Mouse (Mus musculus) kidney, postnatal 36 days (tissue): ENCODE measurements at regions not wholly inside any gene's neighbourhood (a gene's known extent, or its start where the extent isn't known, plus 50 kb on each side); places are given as distances from the start of the nearest gene placed in this dataset.

Experiments used
- DNase-seq, 2 experiments: peaks; one replicate each; pipeline ENCODE4 v3.0.0; 2021 to 2022; ENCODE audit warnings: mixed read lengths in 2 of 2

DNA sequence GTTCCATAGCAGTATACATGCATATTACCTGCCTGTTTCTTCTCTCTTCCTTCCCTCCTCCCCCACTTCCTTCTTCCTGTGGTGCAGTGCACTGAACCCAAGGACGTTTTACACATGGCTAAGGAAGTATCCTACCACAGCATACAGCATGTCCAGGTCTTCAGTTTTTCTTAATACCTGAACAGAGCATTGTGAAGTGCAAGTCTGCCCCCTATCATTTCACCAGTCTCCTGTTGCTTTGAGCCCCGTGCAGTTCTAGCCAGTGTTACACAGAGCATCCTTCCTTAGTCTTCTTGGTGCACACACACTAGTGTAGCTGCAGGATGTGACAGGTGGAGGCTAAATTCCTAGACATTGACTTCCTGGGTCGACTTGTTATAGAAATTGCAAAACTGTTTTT lies 53.7 kb upstream of the Foxb1 start:
- no peak for DNase-seq

DNA sequence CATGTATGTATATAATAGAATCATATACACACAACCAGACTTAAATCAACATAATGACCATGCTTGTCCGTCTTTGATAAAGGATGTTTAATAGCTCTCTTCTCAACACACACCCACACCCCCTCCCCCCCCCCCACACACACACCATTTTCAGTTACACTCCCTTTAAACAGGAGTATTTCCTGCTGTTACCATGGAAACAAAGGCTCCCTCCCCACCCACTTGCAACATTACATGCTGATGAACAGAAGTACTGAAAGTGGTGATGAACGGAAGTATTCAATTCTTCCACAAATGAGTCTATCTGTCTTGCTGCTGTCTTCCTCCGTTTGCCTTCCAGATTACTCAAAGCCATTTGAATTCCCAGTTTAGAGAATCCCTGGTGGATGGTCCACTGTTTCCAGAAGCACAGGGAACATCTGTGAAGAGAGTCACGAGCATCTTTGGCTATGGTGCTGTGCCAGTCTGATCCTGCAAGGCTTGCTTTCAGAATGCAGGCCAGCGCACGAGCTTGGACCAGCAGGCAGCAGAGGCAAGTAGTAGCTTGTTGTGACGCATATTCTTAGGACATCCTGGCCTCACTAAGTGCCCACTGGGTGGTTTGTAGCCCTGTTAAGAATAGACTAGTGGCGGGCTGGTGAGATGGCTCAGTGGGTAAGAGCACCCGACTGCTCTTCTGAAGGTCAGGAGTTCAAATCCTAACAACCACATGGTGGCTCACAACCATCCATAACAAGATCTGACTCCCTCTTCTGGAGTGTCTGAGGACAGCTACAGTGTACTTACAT lies 62.6 kb upstream of the Foxb1 start:
- no peak for DNase-seq

DNA sequence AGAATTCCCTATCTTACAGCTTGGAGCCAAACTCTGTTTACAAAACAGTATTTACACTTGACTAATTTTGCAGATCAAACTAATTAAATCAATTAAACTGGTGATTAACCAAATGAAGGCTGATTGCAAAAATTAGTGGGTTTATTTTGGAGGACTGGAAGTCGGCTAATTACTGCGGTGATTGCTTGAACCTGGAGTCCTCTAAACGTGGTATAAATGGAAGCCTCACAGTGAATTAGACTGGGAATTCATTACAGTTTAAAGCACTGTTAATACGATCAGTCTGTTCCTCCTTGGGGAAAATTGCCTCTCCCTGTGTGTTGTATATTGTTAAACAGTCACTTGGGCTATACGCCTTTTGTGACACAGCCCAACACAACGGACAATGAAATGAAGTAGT lies 67.7 kb upstream of the Foxb1 start:
- DNase-seq = no peak

DNA sequence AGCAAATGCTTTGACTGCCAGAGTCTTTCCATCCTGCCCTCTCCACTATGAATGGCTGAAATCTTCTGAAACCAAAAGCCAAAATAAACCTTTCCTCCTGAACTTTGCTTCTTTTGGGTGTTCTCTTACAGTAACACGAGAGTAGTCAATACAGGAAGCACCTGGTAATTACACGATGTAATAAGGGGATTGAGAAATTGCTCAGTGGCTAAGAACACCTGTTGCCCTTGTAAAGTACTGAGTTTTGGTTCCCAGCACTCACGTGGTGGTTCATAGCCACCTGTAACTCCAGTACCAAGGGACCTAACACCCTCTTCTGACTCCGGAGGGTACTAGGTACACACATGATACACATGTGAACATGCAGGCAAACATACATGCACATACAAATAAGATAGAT lies 74.7 kb upstream of the Foxb1 start:
- DNase-seq = no peak

DNA sequence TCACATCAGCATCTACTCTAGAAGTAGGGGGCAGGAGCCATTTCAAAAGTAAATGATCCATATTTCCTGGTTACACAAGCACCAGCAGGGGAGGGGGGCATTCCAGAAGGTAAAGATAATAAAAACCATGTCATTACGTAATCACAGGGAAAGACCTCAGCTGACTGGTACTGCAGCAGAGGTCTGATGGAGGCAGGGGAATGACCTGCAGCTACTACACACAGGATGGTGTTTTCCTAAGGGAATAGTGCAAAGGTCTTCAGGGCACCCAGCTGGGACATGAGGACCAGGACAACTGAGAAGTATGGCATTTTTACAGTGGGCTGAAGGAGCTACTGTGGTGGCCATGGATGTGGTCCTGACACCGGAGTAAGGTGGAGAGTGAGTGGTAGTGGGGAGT lies 78.5 kb upstream of the Foxb1 start:
- DNase-seq = no peak

DNA sequence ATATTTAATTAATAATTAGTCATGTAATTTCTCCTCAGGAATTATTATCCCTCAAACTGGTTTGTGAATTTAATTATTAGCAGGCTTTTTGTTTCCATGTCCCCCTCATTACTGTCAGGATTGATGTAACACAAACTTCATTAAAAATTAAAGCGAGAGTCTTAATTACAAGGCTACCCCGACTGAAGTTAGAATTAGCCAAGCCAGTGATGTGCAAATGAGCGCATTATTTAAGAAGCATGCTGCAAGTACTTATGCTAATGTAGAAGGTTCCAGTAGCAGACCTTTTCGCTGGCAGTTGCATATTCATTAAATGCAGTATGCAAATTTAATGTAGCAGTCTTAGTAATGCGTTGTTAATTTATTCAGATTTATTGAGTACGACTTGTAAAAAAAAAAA lies 84.0 kb upstream of the Foxb1 start:
- no peak for DNase-seq

DNA sequence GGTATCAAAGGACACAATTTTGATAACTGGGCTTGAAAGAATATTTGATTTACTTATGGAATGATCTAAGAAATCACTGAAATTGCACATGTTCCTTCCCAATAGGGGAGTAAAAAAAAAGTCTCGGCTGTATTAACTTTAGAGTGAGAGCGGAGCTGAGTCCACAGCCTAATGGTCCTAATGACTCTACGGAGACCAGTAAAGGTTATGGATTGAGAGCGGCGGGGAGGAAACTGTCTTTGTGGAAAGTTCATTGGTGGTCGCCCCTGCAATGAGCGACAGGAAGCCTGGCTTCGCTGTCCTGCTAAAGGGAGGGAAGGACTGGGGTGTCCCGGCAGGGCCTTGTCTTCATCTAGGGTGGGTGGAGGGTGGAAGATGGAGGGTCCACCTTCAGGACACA lies 84.5 kb upstream of the Foxb1 start:
- no peak for DNase-seq

DNA sequence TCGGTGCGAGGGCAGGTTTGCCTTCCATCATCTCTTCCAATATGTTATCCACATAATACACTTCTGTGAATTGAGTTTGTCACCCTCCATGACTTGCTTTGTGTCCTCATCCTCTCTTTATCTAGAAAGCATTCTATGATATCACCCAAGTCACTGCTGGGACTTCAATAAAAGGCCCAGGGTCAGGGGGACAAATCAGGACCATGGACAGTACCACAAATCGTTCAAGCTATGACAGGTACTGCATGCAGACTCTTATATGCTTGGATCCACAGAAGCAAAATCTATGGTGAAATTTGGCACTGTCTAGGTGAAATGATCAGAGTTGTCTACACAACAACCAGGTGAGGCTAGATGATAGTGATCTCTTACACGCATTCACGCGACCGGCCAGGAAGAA lies 95.9 kb upstream of the Foxb1 start:
- peak; percentile 4 to 41 for DNase-seq

DNA sequence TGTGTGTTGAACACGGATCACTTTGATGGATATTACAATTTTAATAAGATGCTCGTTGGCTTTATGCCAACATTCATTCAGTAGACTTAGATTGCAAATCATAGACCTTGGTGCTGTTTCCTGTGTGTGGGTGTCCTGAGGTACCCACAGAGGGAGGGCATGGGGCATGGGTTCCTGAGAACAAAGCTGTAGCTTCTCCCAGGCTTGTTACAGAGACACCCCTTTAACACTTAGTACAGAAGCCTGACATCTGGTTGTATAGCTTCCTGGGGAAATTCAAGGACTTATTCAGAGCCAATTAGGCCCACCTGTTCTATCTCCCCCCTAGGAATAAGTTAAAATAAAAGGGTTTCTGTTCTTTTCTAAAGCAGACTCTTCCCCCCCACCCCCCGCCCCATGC lies 97.9 kb upstream of the Foxb1 start:
- no peak for DNase-seq

DNA sequence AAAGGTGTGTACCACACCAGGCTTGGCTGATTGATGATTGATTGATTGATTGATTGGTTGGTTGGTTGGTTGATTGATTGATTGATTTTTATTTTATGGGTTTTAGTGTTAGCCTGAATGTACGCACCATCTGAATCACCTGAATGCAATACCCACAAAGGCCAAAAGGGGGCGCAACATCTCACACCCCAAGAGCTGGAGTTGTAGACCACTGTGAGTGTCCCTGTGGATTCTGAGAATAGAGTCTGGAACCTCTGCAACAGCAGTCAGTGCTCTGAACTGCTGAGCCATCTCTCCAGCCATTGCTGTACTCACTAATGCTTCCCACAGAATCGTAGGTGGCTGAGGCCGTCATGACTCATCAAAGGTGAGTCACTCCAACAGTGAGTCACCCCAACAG lies 109.4 kb upstream of the Foxb1 start:
- DNase-seq = peak in 1 of 2 experiments; percentile 2

DNA sequence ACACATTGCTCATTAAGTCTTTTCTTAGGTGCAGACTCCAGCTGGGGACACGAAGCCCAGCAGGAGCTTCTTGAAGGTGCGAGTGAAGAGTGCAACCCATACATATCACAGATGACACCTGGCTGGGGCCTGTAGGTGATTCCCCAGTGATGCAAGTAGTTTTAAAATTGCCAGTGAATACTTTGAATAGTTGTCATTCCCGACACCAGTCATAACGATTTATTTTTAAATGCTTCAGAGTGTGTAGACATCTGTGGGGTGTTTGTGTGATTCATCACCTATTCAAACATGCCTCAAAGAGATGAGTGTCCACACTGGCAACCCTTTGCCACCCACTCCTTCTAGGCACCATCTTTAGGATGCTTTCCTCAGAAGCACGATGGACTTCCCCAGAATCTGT lies 102.9 kb upstream of the Bnip2 start:
- DNase-seq = no peak

DNA sequence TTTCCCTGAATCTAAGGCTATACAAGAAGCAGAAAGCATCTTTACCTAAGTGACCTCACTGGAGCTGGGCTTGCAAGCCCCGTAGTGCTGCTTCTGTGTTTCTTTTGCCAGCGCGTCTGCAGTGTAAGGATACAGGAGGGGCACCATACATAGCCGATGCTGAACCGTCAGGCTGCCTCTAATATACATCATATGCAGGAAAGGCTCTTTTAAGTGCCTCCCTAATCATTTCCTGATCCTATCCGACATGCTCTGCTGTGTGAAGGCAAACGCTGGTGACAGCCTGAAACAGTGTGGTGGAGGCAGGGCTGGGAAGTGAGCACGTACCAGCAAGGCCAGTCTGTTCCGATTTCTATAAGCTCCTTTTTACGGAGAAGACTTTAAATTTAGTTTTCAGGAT lies 91.2 kb upstream of the Bnip2 start:
- DNase-seq = no peak

DNA sequence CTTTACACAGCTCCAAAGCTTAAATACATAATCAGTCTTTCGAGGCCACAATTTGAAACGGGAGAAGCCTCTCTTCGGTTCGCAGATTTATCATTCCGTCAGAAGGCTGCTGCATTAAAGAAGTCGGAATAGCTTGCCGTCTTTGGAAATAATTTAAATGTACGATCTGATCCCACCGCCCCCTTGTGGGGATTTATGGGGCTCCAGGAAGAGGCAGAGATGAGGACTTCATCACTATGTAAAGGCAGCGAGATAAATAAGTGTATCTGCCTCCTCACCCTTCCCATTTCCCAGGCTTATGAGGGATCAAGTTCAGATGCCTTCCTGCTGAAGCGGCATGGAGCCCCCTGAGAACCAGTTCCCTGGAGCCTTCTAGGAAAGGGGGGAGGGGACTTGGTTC lies 89.9 kb upstream of the Bnip2 start:
- DNase-seq = peak in 1 of 2 experiments; percentile 10

DNA sequence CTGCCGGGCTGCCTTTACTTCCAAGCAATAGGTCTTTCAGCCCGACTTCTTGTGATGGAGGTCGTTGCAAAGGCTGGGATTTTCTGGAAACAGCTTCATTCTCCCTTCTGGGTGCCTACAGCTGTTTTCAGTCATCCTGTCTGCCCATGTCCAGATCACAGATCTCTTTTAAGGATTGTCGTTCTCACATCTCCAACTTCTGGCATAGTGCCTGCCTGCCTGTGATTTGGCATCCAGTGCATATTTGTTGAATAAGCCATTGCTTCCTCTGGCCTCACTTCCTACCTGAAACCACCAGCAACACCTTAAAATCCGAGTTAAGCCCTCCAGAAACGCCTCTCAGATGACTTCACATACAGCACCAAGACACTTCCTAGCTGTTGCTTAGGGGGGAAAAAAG lies 88.4 kb upstream of the Bnip2 start:
- no peak for DNase-seq

DNA sequence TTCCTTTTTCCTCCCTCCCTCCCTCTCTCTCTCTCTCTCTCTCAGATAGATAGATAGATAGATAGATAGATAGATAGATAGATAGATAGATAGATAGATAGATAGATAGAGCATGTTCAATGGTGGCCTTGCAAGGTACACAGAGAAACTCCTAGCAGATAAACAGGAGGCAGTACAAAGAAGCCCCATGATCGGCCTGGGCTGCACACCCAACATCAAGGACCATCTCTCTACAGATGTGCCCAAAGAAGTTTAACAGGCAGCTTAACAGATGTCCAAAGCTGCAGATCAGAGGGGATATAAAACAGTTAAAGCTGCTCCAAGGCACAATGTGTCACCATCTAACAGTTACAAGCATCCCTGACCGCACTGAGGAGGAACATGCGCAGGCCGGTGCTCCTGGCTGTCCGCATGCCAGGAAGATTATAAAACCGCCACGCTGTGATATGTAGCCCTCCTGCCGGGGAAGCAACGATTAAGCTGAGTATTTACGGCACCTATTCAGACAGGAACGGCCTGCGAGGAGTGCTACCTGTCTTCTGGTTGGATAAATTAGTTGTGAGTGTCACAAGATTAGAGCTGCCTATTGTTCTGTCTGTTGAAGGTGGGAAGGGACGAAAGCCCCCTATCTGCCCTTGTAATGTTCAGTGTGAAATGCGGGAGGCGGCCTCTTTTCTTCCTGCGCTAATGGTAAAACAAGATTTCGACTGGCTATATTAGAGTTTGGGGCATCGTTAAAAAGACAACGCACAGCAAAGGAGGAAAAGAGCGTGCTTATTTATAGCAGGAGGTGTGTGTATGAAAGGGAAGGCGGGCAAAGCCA lies 81.9 kb upstream of the Bnip2 start:
- no peak for DNase-seq

DNA sequence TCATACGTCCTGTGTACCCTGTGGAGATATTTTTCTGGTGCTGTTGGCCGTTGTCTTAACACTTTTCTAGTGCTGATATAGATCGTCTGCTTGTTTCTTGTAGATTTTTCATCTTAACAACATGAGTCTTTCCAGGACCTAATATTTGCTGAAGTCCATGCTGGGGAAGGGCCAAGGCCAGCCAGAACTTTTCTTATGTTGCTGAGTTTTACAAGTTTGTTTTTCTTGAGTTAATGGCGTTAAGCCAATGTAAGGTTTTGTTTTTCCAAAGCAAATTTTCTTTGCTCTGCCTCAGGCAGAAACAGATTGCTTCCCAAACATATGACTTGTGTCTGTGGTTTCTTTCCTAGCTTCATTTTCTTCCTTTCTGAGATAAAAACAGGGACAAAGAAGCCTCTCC lies 78.6 kb upstream of the Bnip2 start:
- DNase-seq = no peak

DNA sequence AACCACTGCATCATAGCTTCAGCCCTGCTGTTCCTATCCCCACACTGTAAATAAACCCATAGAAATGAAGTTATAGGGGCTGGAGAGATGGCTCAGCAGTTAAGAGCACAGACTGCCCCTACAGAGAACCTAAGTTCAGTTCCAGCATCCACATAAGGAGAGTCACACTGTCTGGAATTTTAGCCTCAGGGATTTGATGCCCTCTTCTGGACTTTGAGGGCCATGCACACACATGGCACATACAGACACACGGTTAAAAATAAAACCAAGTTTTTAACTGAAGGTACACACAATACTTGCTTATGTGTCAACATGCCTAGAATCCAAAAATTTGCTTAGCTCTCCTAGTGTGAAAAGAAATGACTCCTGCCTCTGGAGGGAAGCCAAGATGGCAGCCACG lies 61.1 kb upstream of the Bnip2 start:
- no peak for DNase-seq

DNA sequence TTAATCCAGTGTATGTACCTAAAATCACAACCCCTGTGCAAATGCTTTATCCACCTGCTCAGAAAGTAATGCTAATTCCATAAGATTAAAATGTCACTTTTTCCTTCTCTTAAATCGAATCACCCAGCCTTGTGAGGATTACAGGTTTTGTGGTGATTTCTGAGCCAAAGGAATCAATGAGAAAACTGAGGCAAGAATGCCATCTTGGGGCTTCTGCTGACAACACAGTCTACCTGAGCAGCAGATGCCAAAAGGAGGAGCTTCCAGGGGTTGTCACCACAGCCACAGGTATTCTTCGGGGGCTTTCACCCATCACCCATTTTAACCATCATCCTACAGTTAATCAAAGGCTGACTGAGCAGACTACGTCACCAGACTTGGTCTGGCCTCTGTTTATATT lies 51.4 kb upstream of the Bnip2 start:
- no peak for DNase-seq
